Mouse (Mus musculus) liver, adult 2 months (tissue): ENCODE measurements around the gene Stx16.

Experiments used
- CTCF ChIP-seq: fragments of 200-500 bp; IDR thresholded peaks from 2 replicates; pipeline ENCODE4 v1.5.1; 2011; ENCODE audit warnings: low read depth, low read length, control low read depth
- POLR2A ChIP-seq: fragments of 200-500 bp; IDR thresholded peaks from 2 replicates; pipeline ENCODE4 v1.6.1; 2011; ENCODE audit warnings: low read length, control low read depth; ENCODE audit not compliant: insufficient read depth; ENCODE audit errors: extremely low read depth

DNA sequence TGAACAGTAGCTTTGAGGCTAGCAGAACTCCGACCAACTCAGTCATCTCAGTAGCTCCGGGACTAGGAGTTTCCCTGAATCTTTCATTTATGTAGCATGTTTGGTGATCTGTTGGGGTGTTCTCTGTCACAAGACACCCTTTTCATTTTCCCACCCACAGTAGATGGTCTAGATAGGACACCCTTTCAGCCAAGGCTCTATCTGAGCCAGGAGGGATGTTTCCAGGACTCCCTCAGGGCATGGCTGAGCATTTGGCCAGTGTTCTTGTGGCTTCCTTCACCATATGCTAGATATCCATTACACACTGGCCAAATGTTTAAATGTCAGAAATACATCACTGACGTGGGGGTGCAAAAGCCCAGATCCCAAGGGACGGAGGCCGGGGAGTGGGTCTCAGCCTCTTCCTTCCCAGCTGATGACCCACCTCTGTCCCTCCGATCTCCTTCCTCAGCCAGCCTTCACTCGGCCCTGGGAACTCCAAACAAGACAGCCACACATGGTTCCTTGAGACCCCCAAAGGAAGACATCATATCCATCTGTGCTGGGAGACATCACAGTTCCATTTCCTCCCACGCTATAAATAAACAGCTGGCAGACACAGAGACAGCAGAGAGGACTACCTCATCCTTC lies 54.5 kb downstream of the Stx16 start:
- no peak for TF ChIP-seq CTCF
- TF ChIP-seq POLR2A: no peak
